Mouse (Mus musculus): ENCODE results near the gene Rnf187.
A peak's percentile ranks its signal among the peaks of the same experiment; 100 is the strongest.

Gene Rnf187

DNA sequence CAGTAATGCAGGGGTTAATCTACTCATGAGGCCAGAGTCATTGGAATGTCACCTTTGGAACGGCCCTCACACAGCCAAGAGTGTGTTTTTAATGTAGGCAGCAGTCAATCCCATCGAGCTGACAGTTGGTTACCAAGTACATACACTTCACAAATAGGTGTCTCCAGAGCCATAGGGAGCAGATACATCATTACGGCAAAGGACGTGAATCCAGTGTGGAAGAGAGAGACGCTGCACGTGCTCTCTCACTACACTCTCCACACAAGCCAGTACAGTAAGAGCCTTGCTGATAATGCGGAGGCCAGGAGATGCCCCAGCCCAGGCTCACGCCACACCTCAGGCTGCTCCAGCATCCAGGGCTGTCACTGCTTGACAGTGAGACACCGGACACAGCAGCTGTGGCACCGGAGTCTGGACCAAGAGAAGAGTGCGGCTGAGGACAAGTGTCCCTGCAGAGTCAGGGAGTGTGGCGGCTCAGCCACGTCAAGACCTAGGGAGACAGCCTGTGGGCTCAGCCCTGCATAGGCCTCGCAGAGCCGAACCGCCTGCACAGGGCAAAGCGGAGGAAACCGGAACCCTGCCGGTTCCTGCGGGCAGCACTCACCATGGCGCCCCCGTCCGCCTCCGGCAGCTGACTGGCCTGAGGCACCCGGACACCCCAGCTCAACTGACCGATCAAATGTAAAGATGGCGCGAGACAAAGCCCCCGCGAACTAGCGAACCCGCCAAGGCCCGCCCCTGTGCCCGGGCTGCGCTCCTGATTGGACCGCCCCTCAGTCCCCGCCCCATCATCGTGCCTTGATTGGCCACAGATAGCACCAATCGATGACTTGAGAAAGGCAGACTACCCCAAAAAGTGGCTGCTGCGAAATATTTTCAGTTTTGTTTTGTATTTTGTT is 35.0 kb downstream of the Rnf187 start, which contains the start of gene Zfp39:
Zfp39 (minus strand) TSS at position 715 of the 899 bp plus-strand sequence.
- peak; percentile 94 for DNase-seq (ENCODE audit: low spot score)

DNA sequence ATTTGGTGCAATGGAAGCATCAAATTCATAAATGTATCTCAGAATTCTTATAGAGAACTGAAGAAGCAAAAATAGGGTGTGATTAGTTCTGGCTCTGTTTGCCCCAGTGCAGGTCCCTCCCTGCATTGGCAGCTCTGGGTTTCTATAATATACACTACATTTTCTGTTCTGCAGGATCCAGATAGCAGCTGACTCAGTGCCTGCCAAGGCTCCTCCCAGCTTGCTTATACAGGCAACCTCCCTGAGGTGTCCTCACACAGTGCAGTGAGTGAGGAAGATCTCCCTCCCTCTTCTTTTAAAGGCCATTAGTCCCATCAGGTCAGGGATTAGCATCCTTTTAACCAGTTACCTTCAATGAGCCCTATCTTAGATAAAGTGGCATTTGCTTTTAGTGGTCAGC is 37.6 kb downstream of the Rnf187 start:
- peak; percentile 53 for DNase-seq (ENCODE audit: low spot score)

DNA sequence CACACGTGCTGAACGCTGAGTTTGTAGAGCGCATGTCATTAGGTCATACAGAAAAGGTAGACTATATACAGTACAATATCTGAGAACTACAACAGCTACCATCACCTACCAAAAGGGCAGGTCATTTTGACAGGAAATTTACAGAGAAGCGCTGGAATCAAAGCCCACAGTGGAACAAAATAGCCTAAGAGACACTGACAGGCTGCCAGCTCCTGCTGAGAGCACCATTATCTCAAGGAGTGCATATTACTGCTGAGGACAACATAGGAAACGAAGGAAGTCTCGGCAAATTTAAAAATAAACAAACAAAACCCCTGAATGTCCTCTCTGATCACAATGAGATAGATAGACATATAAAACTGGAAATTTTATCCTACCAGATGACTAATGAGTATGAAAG is 41.2 kb downstream of the Rnf187 start:
- DNase-seq (ENCODE audit: low spot score) = no peak

DNA sequence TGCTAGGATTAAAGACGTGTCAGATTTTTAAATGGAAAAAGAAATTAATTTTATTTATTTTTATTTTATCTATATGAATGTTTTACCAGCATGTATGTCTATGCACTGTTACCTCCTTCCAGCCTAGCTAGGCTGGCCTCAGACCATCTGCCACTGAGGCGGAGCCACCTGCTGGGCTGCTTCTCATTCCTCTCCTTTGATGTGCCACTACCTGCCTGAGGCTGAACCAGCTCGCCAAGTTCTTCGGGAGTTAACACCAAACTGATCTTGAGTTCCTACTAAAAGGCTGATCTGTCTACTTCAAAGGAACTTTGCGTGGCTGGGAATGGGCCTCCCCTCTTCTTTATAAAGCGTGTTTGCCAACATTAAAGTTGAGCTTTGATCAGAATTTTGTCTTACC is 44.3 kb downstream of the Rnf187 start:
- DNase-seq (ENCODE audit: low spot score) = no peak

DNA sequence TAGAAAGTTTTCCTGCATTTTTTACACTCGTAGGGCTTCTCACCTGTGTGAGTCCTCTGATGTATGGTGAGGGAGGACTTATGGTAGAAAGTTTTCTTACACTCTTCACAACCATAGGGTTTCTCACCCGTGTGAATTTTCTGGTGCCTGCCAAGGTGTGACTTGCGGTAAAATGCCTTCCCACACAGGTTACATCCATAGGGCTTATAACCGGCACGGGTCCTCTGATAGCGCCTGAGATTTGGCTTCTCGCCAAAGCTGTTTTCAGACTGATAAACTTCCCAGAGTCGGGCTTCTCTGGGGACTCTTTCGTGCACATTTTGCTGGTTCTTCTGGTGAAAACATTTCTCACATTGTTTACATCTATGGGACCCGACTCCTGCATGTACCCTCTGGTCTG is 48.2 kb downstream of the Rnf187 start:
- no peak for DNase-seq (ENCODE audit: low spot score)

DNA sequence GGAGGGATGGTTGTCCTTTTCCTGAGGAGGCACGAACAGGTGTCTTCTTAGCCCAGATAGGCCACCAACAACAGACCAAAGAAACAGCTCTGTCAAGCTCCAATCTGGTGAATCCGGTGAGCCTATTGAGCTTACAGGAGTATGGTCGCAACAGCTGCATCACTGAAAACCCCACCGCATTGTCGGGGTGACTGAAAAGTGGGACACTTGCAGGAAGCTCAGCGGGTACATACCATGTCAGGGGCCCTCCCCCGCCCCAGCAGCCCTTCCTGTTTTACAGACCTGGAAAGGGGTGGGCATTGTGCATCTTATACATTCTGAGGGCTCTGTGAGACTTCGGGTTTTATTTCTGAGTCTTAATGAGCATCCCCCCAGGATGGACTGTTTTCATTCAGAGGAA is 55.0 kb downstream of the Rnf187 start:
- no peak for DNase-seq (ENCODE audit: low spot score)
